In the genomic region with DNA sequence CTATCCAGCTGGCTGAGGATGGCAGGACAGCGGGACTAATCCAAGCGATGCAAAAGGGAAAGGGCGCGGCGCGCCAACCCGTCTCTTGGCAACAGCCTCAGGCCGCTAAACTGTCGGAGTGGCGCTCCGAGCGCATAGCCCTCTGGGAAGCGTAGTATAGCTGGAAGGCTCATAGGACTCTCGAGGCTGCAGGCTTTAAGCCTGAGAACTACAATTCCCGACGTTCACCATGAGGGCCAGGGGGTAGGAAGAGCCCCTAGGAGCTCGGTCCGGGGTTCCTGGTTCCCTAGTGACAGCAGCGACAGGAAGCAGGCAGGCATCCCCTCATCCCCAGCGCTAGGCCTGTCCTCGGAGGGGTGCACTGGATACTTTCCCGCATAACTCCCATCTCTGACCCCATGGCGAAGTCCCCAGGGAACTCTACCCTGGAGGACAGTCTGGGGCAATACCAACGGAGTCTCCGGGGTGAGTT, we compare ENCODE assay signal across 8 mouse cellular contexts. TPM values are rescaled to one million over a fixed set of nuclear protein-coding genes. Genes with fewer than 3 reads are reported as not detected.
DNase-seq lines count a peak whose midpoint lies in the region; ATAC-seq lines count a peak whose summit lies in the region.

A gene (plus strand): TSS at position 70 of the 472 bp plus-strand sequence.

- H3K4me2 ChIP-seq in heart, embryonic 14.5 days (ENCODE audit: low read length) = peak within 1 kb of the TSS; percentile 79
- H3K4me2 ChIP-seq in liver, embryonic 13.5 days = peak within 1 kb of the TSS; percentile 83
- H3K4me2 ChIP-seq in stomach, embryonic 16.5 days (ENCODE audit: low read depth, low read length) = peak within 1 kb of the TSS; percentile 66

- peak within 1 kb of the TSS; percentile 79 for H3K9ac ChIP-seq in heart, embryonic 14.5 days (ENCODE audit: low read length)
- peak within 1 kb of the TSS; percentile 92 for H3K9ac ChIP-seq in liver, embryonic 13.5 days
- peak within 1 kb of the TSS; percentile 77 for H3K9ac ChIP-seq in stomach, embryonic 16.5 days (ENCODE audit: low read length)

- H3K4me1 ChIP-seq in brown adipose tissue, adult 24 weeks (ENCODE audit: control insufficient read depth, insufficient read depth, insufficient read length, low read length) = peaks cover 9% of the 10 kb centered on the region
- H3K4me1 ChIP-seq in heart, embryonic 14.5 days (ENCODE audit: control insufficient read depth in 2 of 2, insufficient read depth in 2 of 2, low read length in 2 of 2) = peaks cover 8 to 25% of the 10 kb centered on the region in 2 experiments
- peaks cover 44% of the 10 kb centered on the region for H3K4me1 ChIP-seq in liver, embryonic 13.5 days (replicated peaks)
- peaks cover 12% of the 10 kb centered on the region for H3K4me1 ChIP-seq in stomach, embryonic 16.5 days (ENCODE audit: control insufficient read depth, insufficient read depth, low read length)

- peak; percentile 95 for ATAC-seq in heart, embryonic 14.5 days (ENCODE audit: insufficient number of reproducible peaks, insufficient read depth, low FRiP score, low read depth)
- peak; percentile 94 for ATAC-seq in liver, embryonic 13.5 days (ENCODE audit: low read depth)
- peak; percentile 96 for ATAC-seq in stomach, embryonic 16.5 days (ENCODE audit: insufficient read depth, low FRiP score)

- no peaks in the 10 kb centered on the region for H3K36me3 ChIP-seq in heart, embryonic 14.5 days (ENCODE audit: control insufficient read depth, insufficient read depth, low read length)
- H3K36me3 ChIP-seq in liver, embryonic 13.5 days = no peaks in the 10 kb centered on the region
- H3K36me3 ChIP-seq in stomach, embryonic 16.5 days (ENCODE audit: control insufficient read depth, insufficient read depth, low read length) = no peaks in the 10 kb centered on the region

- peak within 1 kb of the TSS; percentile 96 for H3K4me3 ChIP-seq in brown adipose tissue, adult 24 weeks (ENCODE audit: insufficient read depth, low read depth, low read length)
- peak within 1 kb of the TSS; percentile 60 to 87 for H3K4me3 ChIP-seq in heart, embryonic 14.5 days (ENCODE audit: control insufficient read depth in 1 of 2, insufficient read depth in 1 of 2, low read depth in 1 of 2, low read length in 2 of 2)
- peak within 1 kb of the TSS; percentile 94 for H3K4me3 ChIP-seq in liver, embryonic 13.5 days (replicated peaks)
- H3K4me3 ChIP-seq in stomach, embryonic 16.5 days (replicated peaks; ENCODE audit: low read length) = peak within 1 kb of the TSS; percentile 60

- H3K9me3 ChIP-seq in heart, embryonic 14.5 days (ENCODE audit: control insufficient read depth, low read length) = no peaks in the 10 kb centered on the region
- no peaks in the 10 kb centered on the region for H3K9me3 ChIP-seq in liver, embryonic 13.5 days (replicated peaks)
- H3K9me3 ChIP-seq in stomach, embryonic 16.5 days (replicated peaks; ENCODE audit: control insufficient read depth, low read length) = no peaks in the 10 kb centered on the region

- DNase-seq in CD4-positive, CD25-positive, alpha-beta regulatory T cell, adult 2 months (ENCODE audit: low read depth, low spot score) = peak; percentile 95
- peak; percentile 57 for DNase-seq in fat pad, adult 2 months (ENCODE audit: extremely low read depth, low read depth, low spot score)
- peak; percentile 97 for DNase-seq in kidney, postnatal 14 days
- DNase-seq in liver, embryonic 13.5 days = peak; percentile 90
- peak; percentile 87 for DNase-seq in neural tube, embryonic 10.5 days (ENCODE audit: extremely low spot score, low spot score)

- no peaks in the 10 kb centered on the region for H3K27me3 ChIP-seq in heart, embryonic 14.5 days (ENCODE audit: control insufficient read depth, insufficient read depth, low read length)
- H3K27me3 ChIP-seq in liver, embryonic 13.5 days = no peaks in the 10 kb centered on the region
- H3K27me3 ChIP-seq in stomach, embryonic 16.5 days (ENCODE audit: control insufficient read depth, insufficient read depth, low read length) = no peaks in the 10 kb centered on the region

- H3K27ac ChIP-seq in brown adipose tissue, adult 24 weeks (replicated peaks; ENCODE audit: low read depth, low read length) = peak within 1 kb of the TSS; percentile 98
- H3K27ac ChIP-seq in heart, embryonic 14.5 days (replicated peaks in 1 of 2; ENCODE audit: control insufficient read depth in 1 of 2, insufficient read depth in 1 of 2, low read depth in 2 of 2, low read length in 2 of 2) = peak within 1 kb of the TSS; percentile 95 to 98
- peak within 1 kb of the TSS; percentile 97 for H3K27ac ChIP-seq in liver, embryonic 13.5 days
- peak within 1 kb of the TSS; percentile 97 for H3K27ac ChIP-seq in stomach, embryonic 16.5 days (ENCODE audit: low read length)

- WGBS in heart, embryonic 14.5 days = under 1% methylated on average over 25 of the region's 25 CpGs
- WGBS in liver, embryonic 13.5 days (ENCODE audit: insufficient replicate concordance) = 0% methylated on average over 25 of the region's 25 CpGs
- under 1% methylated on average over 25 of the region's 25 CpGs for WGBS in stomach, embryonic 16.5 days

RNA-seq across cellular contexts. Expression of the gene that starts here (rescaled TPM):
- 4.2 and 7.5 TPM in 2 replicates for polyA plus RNA-seq in brown adipose tissue, adult 24 weeks (2012; ENCODE audit: insufficient read depth, insufficient read length, missing spikeins)
- 9.5 and 12.1 TPM in 2 replicates for polyA plus RNA-seq in heart, embryonic 14.5 days (2014; fragmentation: Nextera tagmentation; extraction: Ambion mirVana)
- 5.7 and 5.8 TPM in 2 replicates for polyA plus RNA-seq in liver, embryonic 13.5 days (2015; fragmentation: Nextera tagmentation; extraction: Ambion mirVana)
- polyA plus RNA-seq in stomach, embryonic 16.5 days (2015; fragmentation: Nextera tagmentation; extraction: Ambion mirVana) = 13.5 and 17.4 TPM in 2 replicates

Comparison
In these comparisons a context has a peak if more than half of its experiments do, and no peak if none do; other contexts are left out.
1. Peak in every context shown above with its lines: DNase-seq, ATAC-seq, H3K4me3 ChIP-seq and H3K27ac ChIP-seq.